Mouse (Mus musculus) lung, adult 18-20 months (tissue): ENCODE results near the gene Osmr.
A peak's percentile ranks its signal among the peaks of the same experiment; 100 is the strongest.
"Not testable (repeated sequence)": the region's sequence is repeated elsewhere in the genome, so short reads cannot be mapped to it uniquely, and the experiment has no call there.

Experiments
- DNase-seq, 2 experiments: peaks; one replicate each; pipeline ENCODE4 v3.0.0; 2022; ENCODE audit warnings: mixed read lengths in 2 of 2

The Osmr gene

GRCm38 (mm10) chr15:6859781-6860180 lies 15.0 kb downstream of the Osmr start:
- DNase-seq = no peak

DNA sequence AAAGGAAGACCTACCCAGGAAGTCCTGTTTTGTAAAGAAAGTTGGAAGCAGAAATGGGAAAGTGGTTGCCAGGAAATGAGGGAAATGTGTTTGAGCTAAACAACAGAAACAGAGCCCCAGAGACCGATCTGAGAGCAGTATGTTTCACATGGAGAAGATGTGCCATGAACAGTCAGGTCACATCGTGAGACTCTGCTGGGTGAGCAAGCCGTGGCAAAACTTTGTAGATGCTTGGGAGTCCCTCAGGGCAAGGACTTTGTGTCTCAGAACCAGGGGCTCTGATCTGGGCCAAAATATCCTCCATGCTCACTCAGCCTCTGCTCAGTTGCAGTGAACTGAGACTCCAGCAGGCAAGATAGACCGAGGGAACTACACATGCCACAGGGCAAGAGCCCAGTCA lies 15.9 kb downstream of the Osmr start:
- DNase-seq = no peak

DNA sequence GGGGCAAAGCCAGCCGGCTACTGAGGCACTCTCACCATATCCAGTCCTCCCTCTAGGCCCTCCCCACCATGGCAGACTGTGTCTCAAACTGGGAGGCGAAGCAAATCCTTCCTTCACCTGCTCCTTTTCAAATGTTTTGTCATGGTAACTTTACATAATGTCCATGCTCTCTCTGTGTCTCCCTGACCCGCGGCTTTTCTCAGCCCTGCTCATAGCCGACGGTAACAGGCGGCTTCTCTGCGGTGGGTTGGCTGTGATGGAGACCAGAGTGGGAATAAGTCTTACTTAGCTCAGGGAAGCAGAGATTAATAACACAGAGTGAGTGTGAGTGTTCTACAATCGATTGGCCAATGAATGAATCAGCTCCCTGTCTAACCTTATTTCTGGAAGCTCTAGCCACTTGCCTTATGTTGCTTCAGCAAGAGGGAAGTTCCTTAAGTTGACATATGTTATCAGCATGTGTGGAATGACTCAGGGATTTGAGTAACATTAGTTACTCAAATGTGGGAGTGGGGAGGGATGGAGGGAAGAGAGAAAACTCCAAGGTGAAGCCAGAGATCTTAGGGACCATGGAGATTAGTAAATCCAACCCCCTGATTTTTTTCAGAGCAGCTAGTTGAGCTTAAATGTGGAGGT lies 17.4 kb downstream of the Osmr start:
- no peak for DNase-seq

GRCm38 (mm10) chr15:6849851-6850250 lies 24.9 kb downstream of the Osmr start:
- no peak for DNase-seq

- peak in 1 of 2 experiments; percentile 17 for DNase-seq
These were observed 34.6 kb downstream of the Osmr start for GRCm38 (mm10) chr15:6840199-6840598.

- DNase-seq = no peak
These were observed 59.0 kb downstream of the Osmr start for GRCm38 (mm10) chr15:6815807-6816206.

GRCm38 (mm10) chr15:6801212-6801611 lies 73.6 kb downstream of the Osmr start:
- not testable (repeated sequence) for DNase-seq

DNA sequence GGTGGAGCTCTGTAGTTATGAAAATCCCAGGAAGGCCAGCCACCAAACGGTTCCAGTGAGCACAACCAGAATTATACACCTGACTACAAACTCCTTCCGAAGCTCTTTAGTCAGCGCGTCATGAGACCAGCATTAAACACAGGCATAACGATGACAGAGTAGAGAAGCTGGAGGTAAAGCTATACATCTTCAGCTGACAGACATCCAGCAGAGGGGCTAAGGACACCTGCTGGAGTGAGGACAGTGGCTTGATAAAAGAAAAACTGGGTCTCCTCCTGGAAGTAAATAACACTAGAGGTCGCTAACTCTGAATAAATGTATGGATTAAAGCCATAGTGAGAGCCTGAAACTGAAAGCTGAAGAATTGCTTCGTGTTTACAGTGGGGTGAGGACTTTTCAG lies 81.9 kb downstream of the Osmr start:
- no peak for DNase-seq

DNA sequence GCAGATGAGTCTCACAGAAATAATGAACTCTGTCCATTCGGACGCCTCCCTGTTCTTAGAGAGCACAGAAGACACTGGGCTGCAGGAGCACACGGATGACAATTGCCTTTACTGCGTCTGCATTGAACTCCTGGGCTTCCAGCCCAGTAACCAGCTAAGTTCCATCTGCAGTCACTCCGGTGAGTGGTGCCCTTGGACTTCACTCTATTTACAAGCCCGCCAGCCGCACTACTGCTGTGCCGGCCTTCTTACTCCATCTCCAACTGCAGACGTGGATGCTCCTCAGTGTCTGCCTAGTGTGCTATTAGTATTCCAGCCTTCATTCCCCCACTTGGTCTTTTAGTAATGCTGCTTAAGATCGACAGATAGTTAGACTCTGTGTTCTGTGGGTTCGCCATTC lies 83.1 kb downstream of the Osmr start:
- DNase-seq = peak in 1 of 2 experiments; percentile 6

DNA sequence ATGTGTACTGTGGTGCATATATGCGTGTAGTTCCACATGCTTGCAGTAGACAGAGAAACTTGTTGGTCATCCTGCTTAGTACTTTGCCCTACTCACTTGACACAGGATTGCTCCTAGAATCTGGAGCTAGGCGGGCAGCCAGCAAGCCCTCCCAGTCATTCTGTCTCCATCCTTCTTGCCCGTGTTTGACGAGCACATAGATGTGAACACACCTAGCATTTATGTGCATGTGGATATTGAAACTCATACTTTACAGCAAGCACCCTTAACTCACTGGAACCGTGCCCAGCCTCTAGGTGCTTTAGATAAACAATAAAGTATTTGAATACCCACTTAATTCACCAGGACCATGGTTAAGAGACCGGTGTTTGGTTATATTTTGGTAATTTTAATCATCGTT lies 84.8 kb downstream of the Osmr start:
- peak; percentile 35 to 41 for DNase-seq

GRCm38 (mm10) chr15:6787236-6787635 lies 87.5 kb downstream of the Osmr start:
- no peak for DNase-seq

GRCm38 (mm10) chr15:6786212-6786611 lies 88.6 kb downstream of the Osmr start:
- no peak for DNase-seq

DNA sequence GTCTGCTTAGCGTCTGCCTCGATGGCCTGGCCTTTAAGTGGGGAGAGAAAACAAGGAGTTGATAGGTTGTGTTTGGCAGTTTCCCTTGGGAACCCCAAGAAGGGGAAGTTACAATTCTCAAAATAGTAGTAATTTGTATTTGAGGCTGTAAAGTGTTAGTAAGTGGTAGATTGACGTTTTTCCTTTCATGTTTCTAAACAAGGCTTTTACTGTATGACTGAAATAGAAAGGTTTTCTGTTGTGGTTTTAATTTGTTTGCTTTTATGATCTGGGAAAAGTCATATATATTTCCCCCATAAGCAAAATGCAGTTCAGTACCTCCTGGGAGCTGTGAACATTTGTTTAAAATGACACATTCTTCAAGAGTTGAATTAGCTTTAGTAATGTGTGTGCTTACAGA lies 102.5 kb downstream of the Osmr start:
- no peak for DNase-seq
